Mouse (Mus musculus) gastrocnemius, postnatal 4 days (tissue): ENCODE measurements around the gene Gm1043. TPM values are rescaled to one million over a fixed set of nuclear protein-coding genes. Genes with fewer than 3 reads are reported as not detected.

Source experiments
- DNase-seq, 2 experiments: peaks; one replicate each; pipeline ENCODE4 v3.0.0; 2021 to 2022; ENCODE audit warnings: low spot score in 2 of 2, mixed read lengths in 2 of 2
- total RNA-seq, 2 experiments: library from RNA; stranded (reverse); gene quantifications; 2 replicates each; pipeline ENCODE4 v1.2.3; 2021

Gene Gm1043
- total RNA-seq, 2 experiments from 2014 or later = not detected

GRCm38 (mm10) chr5:37197423-37197822, 112.3 kb downstream of the Gm1043 start:
- DNase-seq = no peak

GRCm38 (mm10) chr5:37198011-37198688, 113.0 kb downstream of the Gm1043 start:
- DNase-seq = no peak

- no peak for DNase-seq
Observed at GRCm38 (mm10) chr5:37202285-37202684, 117.1 kb downstream of the Gm1043 start.

- no peak for DNase-seq
Observed at GRCm38 (mm10) chr5:37204886-37205285, 119.7 kb downstream of the Gm1043 start.

GRCm38 (mm10) chr5:37205420-37205819, 120.2 kb downstream of the Gm1043 start:
- no peak for DNase-seq

GRCm38 (mm10) chr5:37206364-37206763, 121.2 kb downstream of the Gm1043 start:
- DNase-seq = no peak

GRCm38 (mm10) chr5:37212938-37213708, 128.0 kb downstream of the Gm1043 start:
- no peak for DNase-seq

GRCm38 (mm10) chr5:37213709-37214103, 128.5 kb downstream of the Gm1043 start:
- no peak for DNase-seq

- no peak for DNase-seq
Observed at GRCm38 (mm10) chr5:37214614-37215013, 129.4 kb downstream of the Gm1043 start.

- DNase-seq = no peak
Observed at GRCm38 (mm10) chr5:37215276-37215675, 130.1 kb downstream of the Gm1043 start.

GRCm38 (mm10) chr5:37219615-37220014, 134.4 kb downstream of the Gm1043 start:
- no peak for DNase-seq

GRCm38 (mm10) chr5:37220575-37220974, 135.4 kb downstream of the Gm1043 start:
- DNase-seq = no peak

GRCm38 (mm10) chr5:37221563-37221962, 136.4 kb downstream of the Gm1043 start:
- no peak for DNase-seq

- DNase-seq = no peak
Observed at GRCm38 (mm10) chr5:37222316-37222715, 137.1 kb downstream of the Gm1043 start.

- no peak for DNase-seq
Observed at GRCm38 (mm10) chr5:37225708-37226107, 140.5 kb downstream of the Gm1043 start.

- DNase-seq = no peak
Observed at GRCm38 (mm10) chr5:37227956-37228680, 142.9 kb downstream of the Gm1043 start.

- no peak for DNase-seq
Observed at GRCm38 (mm10) chr5:37228894-37229293, 143.7 kb downstream of the Gm1043 start.

- DNase-seq = no peak
Observed at GRCm38 (mm10) chr5:37233010-37233557, 147.9 kb downstream of the Gm1043 start.

GRCm38 (mm10) chr5:37238654-37239053, 153.5 kb downstream of the Gm1043 start:
- no peak for DNase-seq

- no peak for DNase-seq
Observed at GRCm38 (mm10) chr5:37240550-37240949, 155.4 kb downstream of the Gm1043 start.

GRCm38 (mm10) chr5:37241224-37241623, 156.1 kb downstream of the Gm1043 start:
- DNase-seq = no peak
